Mouse (Mus musculus): ENCODE measurements at regions not wholly inside any gene's neighbourhood (a gene's known extent, or its start where the extent isn't known, plus 50 kb on each side); places are given as distances from the start of the nearest gene placed in this dataset.

DNA sequence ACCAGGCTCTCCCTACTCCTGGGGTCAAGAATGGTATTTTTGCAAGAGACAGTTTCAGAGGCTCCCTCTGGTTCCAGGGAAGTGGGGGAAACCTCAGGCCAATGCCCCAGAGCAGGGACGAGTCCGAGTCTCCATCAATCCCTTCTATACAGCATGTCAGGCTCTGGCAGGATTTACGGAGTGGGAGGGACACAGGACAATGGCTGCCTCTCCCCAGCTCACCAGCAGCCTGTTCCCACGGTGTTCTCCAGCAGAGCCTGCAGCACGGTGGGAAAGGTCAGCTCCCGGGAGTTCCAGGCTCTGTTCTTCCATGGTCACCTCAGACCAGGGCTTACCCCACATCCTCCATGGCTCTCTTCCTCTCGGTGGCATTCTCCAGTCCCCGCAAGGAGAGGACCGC lies 64.6 kb upstream of the Hs6st1 start:
- TF ChIP-seq CTCF (IDR thresholded peaks at IDR 0.05; ENCODE audit: low read depth) (no peak), EP300 (optimal IDR thresholded peaks at IDR 0.05) (no peak)

Data from stomach, postnatal 0 days (tissue).